Mouse (Mus musculus) midbrain, embryonic 14.5 days (tissue): ENCODE measurements around the gene Cxcr2. TPM values are rescaled to one million over a fixed set of nuclear protein-coding genes. Genes with fewer than 3 reads are reported as not detected.

ENCODE experiments used
- ATAC-seq: fragments of 200-750 bp; cut with Nextera tagmentation; 2 replicates; pipeline ENCODE4 v1.8.0; 2017; ENCODE audit warnings: moderate number of reproducible peaks, moderate library complexity; ENCODE audit not compliant: low FRiP score, low TSS enrichment
- DNase-seq: peaks from one replicate; pipeline ENCODE4 v3.0.0-alpha.2; 2015
- H3K27ac ChIP-seq: fragments of 300-500 bp; sonication (generic); replicated peaks from 2 replicates; pipeline ENCODE4 v1.5.1; 2014; ENCODE audit warnings: mild to moderate bottlenecking, low read depth, low read length, moderate library complexity
- H3K27me3 ChIP-seq: fragments of 300-500 bp; sonication (generic); 2 replicates; pipeline ENCODE4 v1.6.1; 2014; ENCODE audit warnings: low read length, control low read depth, mixed read lengths; ENCODE audit not compliant: control insufficient read depth, insufficient read depth
- H3K36me3 ChIP-seq: fragments of 300-500 bp; sonication (generic); 2 replicates; pipeline ENCODE4 v1.6.1; 2014; ENCODE audit warnings: low read length, control low read depth; ENCODE audit not compliant: control insufficient read depth, insufficient read depth
- H3K4me1 ChIP-seq: fragments of 300-500 bp; sonication (generic); 2 replicates; pipeline ENCODE4 v1.6.1; 2014; ENCODE audit warnings: mild to moderate bottlenecking, antibody characterized with exemption, low read length, control low read depth; ENCODE audit not compliant: control insufficient read depth, insufficient read depth
- H3K4me2 ChIP-seq: fragments of 300-500 bp; sonication (generic); 2 replicates; pipeline ENCODE4 v1.6.1; 2014; ENCODE audit warnings: mild to moderate bottlenecking, low read length, moderate library complexity
- H3K4me3 ChIP-seq: fragments of 300-500 bp; sonication (generic); replicated peaks from 2 replicates; pipeline ENCODE4 v1.5.1; 2014; ENCODE audit warnings: low read depth, low read length
- H3K9ac ChIP-seq: fragments of 300-500 bp; sonication (generic); replicated peaks from 2 replicates; pipeline ENCODE4 v1.6.1; 2014; ENCODE audit warnings: mild to moderate bottlenecking, low read length, moderate library complexity
- H3K9me3 ChIP-seq: fragments of 300-500 bp; sonication (generic); 2 replicates; pipeline ENCODE4 v1.6.1; 2016; ENCODE audit warnings: low read length, control low read depth, mixed read lengths; ENCODE audit not compliant: control insufficient read depth
- WGBS: fragments of 180-500 bp; shearing (Covaris S2); extraction: QIAGEN DNeasy Blood & Tissue Kit; methylation state at CpG from one replicate; pipeline ENCODE4 v1.1.7; 2014; 5-methylcytosine and 5-hydroxymethylcytosine counted together
- polyA plus RNA-seq: library from polyadenylated mRNA; unstranded; fragments of >200 nt; fragmentation: Nextera tagmentation; extraction: Ambion mirVana; gene quantifications from 2 replicates; pipeline ENCODE4 v1.2.1, GENCODE M21; 2014

Cxcr2 gene
- polyA plus RNA-seq, 1 experiment from 2014 or later, result not detected

DNA sequence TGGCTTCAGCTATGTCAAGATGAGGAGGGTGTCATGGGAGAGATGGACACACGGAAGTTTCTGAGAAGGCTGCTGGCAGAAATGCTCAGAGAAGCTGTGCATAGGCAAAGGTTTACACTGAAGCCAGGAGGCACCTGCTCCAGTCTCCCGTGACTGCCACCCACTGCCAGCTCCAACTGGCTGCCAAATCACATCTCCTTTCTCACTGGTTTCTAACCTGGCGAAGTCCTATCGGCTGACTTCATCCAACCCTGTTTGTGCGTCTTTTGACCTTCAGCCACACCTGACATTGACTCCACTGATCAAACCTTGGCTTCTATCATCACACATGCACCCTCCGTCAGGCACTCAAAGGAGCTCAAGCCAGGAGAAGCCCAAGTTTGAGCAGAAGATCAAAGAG, 35.9 kb upstream of the Cxcr2 start:
- H3K36me3 ChIP-seq, result no peaks in the 10 kb centered on the region
- no peaks in the 10 kb centered on the region for H3K4me1 ChIP-seq
- H3K4me3 ChIP-seq, result no peak overlapping the region
- H3K9ac ChIP-seq, result no peak overlapping the region
- H3K9me3 ChIP-seq, result no peaks in the 10 kb centered on the region
- DNase-seq (no peak), ATAC-seq (no peak)
- 84% methylated on average over 6 of the region's 6 CpGs for WGBS
- peaks cover under 1% of the 10 kb centered on the region; the same call in 1 of the 2 replicates for H3K27me3 ChIP-seq
- no peak overlapping the region for H3K4me2 ChIP-seq
- H3K27ac ChIP-seq, result no peak overlapping the region

DNA sequence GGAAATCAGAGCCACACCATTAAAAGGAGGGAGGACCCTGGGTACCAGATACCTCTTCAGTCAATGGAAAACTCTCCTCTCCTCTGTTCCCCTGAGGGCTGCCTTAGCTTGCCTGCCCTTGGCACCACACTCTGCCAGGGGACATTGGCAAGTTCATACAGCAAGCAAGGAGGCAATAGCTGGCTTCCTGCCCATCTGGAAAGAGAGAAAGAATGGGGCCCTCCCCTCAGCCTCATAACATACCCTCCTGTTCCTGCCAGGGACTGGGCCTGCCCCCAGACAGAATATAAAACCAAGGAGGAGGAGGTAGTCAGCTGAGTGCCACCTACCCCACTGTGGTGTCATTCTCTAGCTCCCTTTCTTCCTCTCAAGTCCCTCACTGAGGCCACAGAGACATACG, 34.7 kb upstream of the Cxcr2 start:
- Histone ChIP-seq H3K36me3 (no peaks in the 10 kb centered on the region), H3K4me3 (no peak overlapping the region), H3K4me2 (no peak overlapping the region), H3K9ac (no peak overlapping the region), H3K9me3 (no peaks in the 10 kb centered on the region), H3K4me1 (peaks cover 2% of the 10 kb centered on the region; the same call in 1 of the 2 replicates), H3K27me3 (peaks cover 5% of the 10 kb centered on the region; the same call in 1 of the 2 replicates), H3K27ac (no peak overlapping the region)
- DNase-seq (peak; percentile 58), ATAC-seq (peak; percentile 21; the same call in 1 of the 2 replicates)
- WGBS, result 91% methylated on average over 1 of the region's 1 CpGs

DNA sequence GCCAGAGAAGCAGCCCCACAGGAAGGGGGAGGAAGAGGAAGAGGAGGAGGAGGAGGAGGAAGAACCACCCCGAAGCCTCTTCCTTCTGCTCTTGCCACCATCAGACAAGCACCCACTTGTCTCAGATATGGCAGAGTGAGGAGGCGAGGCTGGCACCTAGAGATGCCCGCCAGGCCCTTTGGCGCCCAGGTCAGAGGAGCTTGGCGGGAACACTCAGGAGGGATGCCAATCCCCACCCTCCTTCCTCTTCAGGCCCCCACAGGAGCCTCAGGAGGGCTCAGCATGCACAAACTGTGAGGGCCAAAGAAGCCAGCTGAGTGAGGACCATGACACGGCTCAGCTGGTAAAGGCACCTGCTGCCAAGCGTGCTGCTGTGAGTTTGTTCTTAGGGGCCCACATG, 32.7 kb upstream of the Cxcr2 start:
- DNase-seq (no peak), ATAC-seq (no peak)
- peaks cover 11% of the 10 kb centered on the region for H3K4me1 ChIP-seq
- no peaks in the 10 kb centered on the region for H3K36me3 ChIP-seq
- H3K4me2 ChIP-seq, result no peak overlapping the region
- H3K27me3 ChIP-seq, result peaks cover 13% of the 10 kb centered on the region; the same call in 1 of the 2 replicates
- H3K9ac ChIP-seq, result no peak overlapping the region
- no peak overlapping the region for H3K27ac ChIP-seq
- WGBS, result 84% methylated on average over 7 of the region's 7 CpGs
- no peaks in the 10 kb centered on the region for H3K9me3 ChIP-seq
- H3K4me3 ChIP-seq, result no peak overlapping the region

DNA sequence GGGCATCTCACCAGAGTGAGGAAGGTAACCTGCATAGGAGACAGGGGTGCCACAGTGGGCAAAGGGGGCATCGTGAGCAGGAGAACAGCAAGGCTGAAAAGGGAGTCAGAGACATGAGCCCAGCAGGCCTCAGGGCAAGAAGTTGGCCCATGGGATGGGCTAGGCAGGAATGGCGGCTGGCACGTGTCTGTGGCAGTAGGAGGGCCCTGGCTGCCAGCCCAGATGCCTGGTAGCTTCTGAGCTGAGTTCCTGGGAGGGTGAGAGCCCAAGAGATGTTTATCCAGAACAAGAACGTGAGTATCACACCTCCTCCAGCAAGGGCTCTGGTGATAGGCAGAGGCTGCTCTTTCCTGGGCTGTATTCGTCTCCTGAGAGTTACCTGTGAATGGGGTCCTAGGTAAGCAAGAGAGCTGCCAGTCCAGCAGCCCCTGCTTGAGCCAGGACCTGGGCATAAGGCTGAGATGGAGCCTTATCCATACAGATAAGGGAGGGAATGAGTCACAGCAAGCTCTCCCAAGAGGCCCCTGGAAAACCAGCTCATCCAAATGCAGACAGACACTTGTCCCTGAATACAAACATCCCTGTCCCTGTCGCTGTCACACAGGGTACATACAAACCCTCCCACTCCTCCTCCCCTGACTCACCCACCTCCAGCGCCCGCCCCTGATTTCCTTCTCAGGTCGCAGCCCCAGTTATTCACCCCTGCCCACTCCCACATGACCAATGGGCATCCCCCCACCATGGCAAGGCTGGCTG, 31.8 kb upstream of the Cxcr2 start:
- no peak for ATAC-seq

DNA sequence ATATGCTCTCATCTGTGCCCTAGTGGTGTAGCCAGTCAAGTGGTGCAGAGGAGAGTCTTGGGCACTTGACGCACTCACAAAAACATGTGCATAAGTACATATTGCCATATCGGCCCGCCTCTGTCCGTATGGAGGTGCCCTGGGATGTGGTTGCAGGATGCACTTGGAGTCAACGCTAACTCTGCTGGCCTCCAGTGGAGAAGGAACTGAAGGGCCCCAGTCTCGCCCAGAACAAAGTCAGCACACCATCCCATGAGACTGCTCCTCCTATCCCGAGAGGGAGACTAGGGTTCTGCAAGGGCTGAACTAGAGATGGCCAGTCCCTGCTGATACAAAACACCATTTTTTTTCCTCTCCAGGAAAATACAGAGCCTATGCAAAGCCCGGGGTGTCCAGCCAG, 30.6 kb upstream of the Cxcr2 start:
- Histone ChIP-seq H3K4me2 (peak overlapping the region; percentile 86), H3K27ac (no peak overlapping the region), H3K4me1 (peaks cover 11% of the 10 kb centered on the region), H3K4me3 (no peak overlapping the region), H3K9me3 (no peaks in the 10 kb centered on the region), H3K27me3 (peaks cover 13% of the 10 kb centered on the region; the same call in 1 of the 2 replicates), H3K36me3 (no peaks in the 10 kb centered on the region), H3K9ac (no peak overlapping the region)
- 52% methylated on average over 8 of the region's 8 CpGs for WGBS
- no peak for DNase-seq
- no peak for ATAC-seq

More for the DNA sequence above, 31.8 kb upstream of the Cxcr2 start:
- Histone ChIP-seq H3K27me3 (peaks cover 13% of the 10 kb centered on the region; the same call in 1 of the 2 replicates), H3K4me1 (peaks cover 11% of the 10 kb centered on the region), H3K4me2 (no peak overlapping the region), H3K9ac (no peak overlapping the region), H3K4me3 (no peak overlapping the region), H3K9me3 (no peaks in the 10 kb centered on the region), H3K36me3 (no peaks in the 10 kb centered on the region), H3K27ac (no peak overlapping the region)
- peak; percentile 69 for DNase-seq
- WGBS, result 57% methylated on average over 9 of the region's 9 CpGs

DNA sequence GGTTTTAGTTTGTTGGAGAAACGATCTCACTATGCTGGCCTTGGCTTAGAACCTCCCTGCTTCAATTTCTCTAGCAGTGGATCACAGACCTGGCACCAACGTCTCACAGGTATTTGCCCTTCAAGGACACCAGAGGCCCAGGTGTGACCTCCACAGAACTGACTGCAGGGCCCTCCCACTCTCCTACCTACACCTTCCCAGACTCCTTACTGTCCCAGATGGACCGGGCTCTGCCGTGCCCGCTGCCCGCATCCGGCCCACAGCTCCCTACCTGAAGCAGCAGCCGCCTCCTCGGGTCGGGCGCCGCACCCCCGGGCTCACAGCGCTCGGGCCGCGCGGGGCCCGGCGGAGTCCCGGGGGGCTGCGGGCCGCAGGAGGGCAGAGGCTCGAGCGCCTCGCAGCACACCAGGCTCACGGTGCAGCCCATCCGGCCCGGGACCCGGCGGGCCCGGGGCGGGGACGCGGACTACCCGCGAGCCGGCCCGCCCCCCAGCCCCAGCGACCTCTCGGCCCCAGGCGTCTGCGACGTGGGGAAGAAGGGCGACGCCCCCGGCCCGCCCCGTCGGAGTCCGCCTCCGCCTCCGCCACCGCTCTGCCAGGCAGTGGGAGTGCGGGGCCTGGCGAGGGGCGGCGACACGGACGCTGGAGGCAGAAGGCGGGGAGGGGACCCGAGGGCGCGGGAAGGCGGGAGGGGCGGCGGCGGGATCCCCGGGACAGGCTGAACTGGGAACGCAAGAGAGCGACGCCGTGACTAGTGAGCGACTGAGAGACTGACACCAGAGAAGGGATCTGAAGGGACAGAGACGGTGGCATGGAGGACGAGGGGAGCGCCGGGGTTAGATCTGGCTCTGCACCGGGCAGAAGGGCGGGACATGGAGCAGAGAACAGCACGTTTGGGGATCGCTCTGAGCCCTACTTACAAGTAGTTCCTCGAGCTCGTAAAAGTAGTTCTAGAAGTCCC, 29.5 kb upstream of the Cxcr2 start, which contains the start of gene Tns1:
Gene Tns1, minus strand, starts transcription at position 429 of the 961 bp plus-strand sequence.
- Histone ChIP-seq H3K4me3 (peak within 1 kb of the TSS; percentile 45), H3K4me1 (peaks cover 11% of the 10 kb centered on the region), H3K27me3 (peaks cover 13% of the 10 kb centered on the region; the same call in 1 of the 2 replicates), H3K36me3 (no peaks in the 10 kb centered on the region), H3K4me2 (peak within 1 kb of the TSS; percentile 86), H3K27ac (no peak within 1 kb of the TSS), H3K9me3 (no peaks in the 10 kb centered on the region), H3K9ac (peak within 1 kb of the TSS; percentile 50)
- DNase-seq (peak; percentile 64), ATAC-seq (peak; percentile 60)
- 1% methylated on average over 74 of the region's 84 CpGs for WGBS

DNA sequence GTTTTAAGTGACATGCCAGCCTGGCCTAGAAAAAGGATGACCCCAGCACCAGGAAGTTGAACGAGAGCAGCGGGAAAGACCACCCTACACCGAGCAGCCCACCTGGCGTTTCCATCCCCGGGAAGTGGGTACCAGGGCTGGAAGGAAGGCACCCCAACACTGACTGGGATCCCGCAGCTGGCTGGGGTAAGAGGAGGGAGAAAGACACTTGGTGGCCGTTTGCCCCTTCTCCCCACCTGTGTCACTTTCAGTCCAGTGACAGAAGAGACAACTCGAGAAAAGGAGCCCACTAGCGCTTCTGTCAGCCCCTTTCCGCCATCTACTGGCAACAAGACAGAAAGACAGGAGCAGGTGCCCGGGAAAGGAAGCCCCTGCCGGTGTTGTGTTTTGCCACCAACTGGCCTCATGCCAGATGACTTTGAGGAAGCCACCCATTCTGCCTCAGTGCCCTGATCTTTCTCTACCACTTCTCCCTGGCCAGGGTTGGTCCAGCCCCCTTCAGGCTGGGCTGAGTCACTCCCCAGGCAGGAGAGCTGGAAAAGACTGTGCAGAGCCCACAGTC, 28.7 kb upstream of the Cxcr2 start, which contains the start of gene Rufy4:
Gene Rufy4, plus strand, starts transcription at position 551 of the 562 bp plus-strand sequence.
- WGBS, result 0% methylated on average over 12 of the region's 12 CpGs
- H3K4me2 ChIP-seq, result peak within 1 kb of the TSS; percentile 86
- H3K36me3 ChIP-seq, result no peaks in the 10 kb centered on the region
- peaks cover 13% of the 10 kb centered on the region; the same call in 1 of the 2 replicates for H3K27me3 ChIP-seq
- H3K4me3 ChIP-seq, result peak within 1 kb of the TSS; percentile 45
- peak; percentile 89 for DNase-seq
- H3K9me3 ChIP-seq, result no peaks in the 10 kb centered on the region
- no peak within 1 kb of the TSS for H3K27ac ChIP-seq
- ATAC-seq, result peak; percentile 57
- H3K4me1 ChIP-seq, result peaks cover 11% of the 10 kb centered on the region
- peak within 1 kb of the TSS; percentile 50 for H3K9ac ChIP-seq
